Mouse (Mus musculus) neural tube, embryonic 13.5 days (tissue): ENCODE measurements around the gene Mmp14. TPM values are rescaled to one million over a fixed set of nuclear protein-coding genes. Genes with fewer than 3 reads are reported as not detected.

Experiments used
- ATAC-seq: fragments of 200-750 bp; cut with Nextera tagmentation; 2 replicates; pipeline ENCODE4 v1.8.0; 2017; ENCODE audit warnings: low read depth, mild to moderate bottlenecking, moderate TSS enrichment, moderate library complexity
- H3K27ac ChIP-seq: fragments of 300-500 bp; sonication (generic); replicated peaks from 2 replicates; pipeline ENCODE4 v1.5.1; 2015; ENCODE audit warnings: moderate library complexity, mild to moderate bottlenecking, inconsistent platforms
- H3K27me3 ChIP-seq: fragments of 300-500 bp; sonication (generic); 2 replicates; pipeline ENCODE4 v1.6.1; 2015; ENCODE audit warnings: mild to moderate bottlenecking, inconsistent platforms
- H3K36me3 ChIP-seq: fragments of 300-500 bp; sonication (generic); 2 replicates; pipeline ENCODE4 v1.6.1; 2015; ENCODE audit warnings: mild to moderate bottlenecking, inconsistent platforms
- H3K4me1 ChIP-seq: fragments of 300-500 bp; sonication (generic); replicated peaks from 2 replicates; pipeline ENCODE4 v1.6.1; 2015; ENCODE audit warnings: inconsistent platforms
- H3K4me2 ChIP-seq: fragments of 300-500 bp; sonication (generic); 2 replicates; pipeline ENCODE4 v1.6.1; 2015; ENCODE audit warnings: inconsistent platforms, mild to moderate bottlenecking, moderate library complexity
- H3K4me3 ChIP-seq: fragments of 300-500 bp; sonication (generic); 2 replicates; pipeline ENCODE4 v1.5.1; 2015; ENCODE audit warnings: mild to moderate bottlenecking, inconsistent platforms
- H3K9ac ChIP-seq: fragments of 300-500 bp; sonication (generic); 2 replicates; pipeline ENCODE4 v1.6.1; 2015; ENCODE audit warnings: moderate library complexity, mild to moderate bottlenecking, inconsistent platforms
- H3K9me3 ChIP-seq: fragments of 300-500 bp; sonication (generic); 2 replicates; pipeline ENCODE4 v1.6.1; 2016; ENCODE audit warnings: inconsistent platforms
- WGBS: fragments of 180-500 bp; shearing (Covaris S2); methylation state at CpG from one replicate; pipeline ENCODE4 v1.1.7; 2015; 5-methylcytosine and 5-hydroxymethylcytosine counted together
- polyA plus RNA-seq: library from polyadenylated mRNA; unstranded; fragments of >200 nt; fragmentation: Nextera tagmentation; extraction: Ambion mirVana; gene quantifications from 2 replicates; pipeline ENCODE4 v1.2.1, GENCODE M21; 2015

Mmp14 gene
- polyA plus RNA-seq, 1 experiment from 2014 or later = 52.7 TPM

DNA sequence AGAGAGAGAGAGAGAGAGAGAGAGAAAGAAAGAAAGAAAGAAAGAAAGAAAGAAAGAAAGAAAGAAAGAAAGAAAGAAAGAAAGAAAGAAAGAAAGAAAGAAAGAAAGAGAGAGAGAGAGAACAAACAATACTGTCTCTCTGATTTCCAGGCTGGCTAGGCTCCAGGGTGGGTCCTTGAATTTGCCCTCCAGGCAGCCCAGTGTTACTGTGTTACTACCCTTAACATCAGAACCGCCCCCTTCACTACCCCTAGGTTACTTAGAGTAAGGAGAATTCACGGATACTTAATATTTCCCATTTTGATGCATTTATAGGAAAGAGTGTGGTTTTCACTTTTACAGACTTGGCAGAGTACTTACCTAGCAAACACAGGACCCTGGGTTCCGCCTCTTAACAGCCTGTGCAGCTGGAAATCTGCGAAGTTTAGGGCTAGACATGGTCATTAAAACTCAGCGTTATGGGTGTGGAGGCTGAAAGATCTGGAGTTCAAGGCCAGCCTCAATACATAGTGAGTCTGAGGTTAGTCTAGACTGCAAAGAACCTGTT, 15.1 kb upstream of the Mmp14 start:
- WGBS = 23% methylated on average over 5 of the region's 5 CpGs
- ATAC-seq = no peak
- H3K9me3 ChIP-seq = no peaks in the 10 kb centered on the region
- H3K4me2 ChIP-seq = no peak overlapping the region
- H3K4me1 ChIP-seq = peaks cover 16% of the 10 kb centered on the region
- no peak overlapping the region for H3K4me3 ChIP-seq
- no peak overlapping the region for H3K9ac ChIP-seq
- H3K27me3 ChIP-seq = peaks cover 40% of the 10 kb centered on the region
- H3K27ac ChIP-seq = no peak overlapping the region
- no peaks in the 10 kb centered on the region for H3K36me3 ChIP-seq

- H3K9me3 ChIP-seq = no peaks in the 10 kb centered on the region
- H3K27me3 ChIP-seq = peaks cover 40% of the 10 kb centered on the region
- no peaks in the 10 kb centered on the region for H3K36me3 ChIP-seq
- no peak overlapping the region for H3K27ac ChIP-seq
- 64% methylated on average over 4 of the region's 4 CpGs for WGBS
- ATAC-seq = no peak
- H3K4me3 ChIP-seq = no peak overlapping the region
- no peak overlapping the region for H3K4me2 ChIP-seq
- peaks cover 16% of the 10 kb centered on the region for H3K4me1 ChIP-seq
- no peak overlapping the region for H3K9ac ChIP-seq
Measured at GRCm38 (mm10) chr14:54416830-54417229, 14.6 kb upstream of the Mmp14 start.

GRCm38 (mm10) chr14:54417623-54418081, 13.8 kb upstream of the Mmp14 start, which contains the start of gene Slc7a7:
Slc7a7 (minus strand) TSS chr14:54417780.
- H3K4me1 ChIP-seq = peaks cover 16% of the 10 kb centered on the region
- no peak within 1 kb of the TSS for H3K9ac ChIP-seq
- peak within 1 kb of the TSS; percentile 21 for H3K4me2 ChIP-seq
- no peaks in the 10 kb centered on the region for H3K36me3 ChIP-seq
- H3K4me3 ChIP-seq = no peak within 1 kb of the TSS
- no peaks in the 10 kb centered on the region for H3K9me3 ChIP-seq
- no peak within 1 kb of the TSS for H3K27ac ChIP-seq
- WGBS = 7% methylated on average over 19 of the region's 19 CpGs
- no peak for ATAC-seq
- peaks cover 40% of the 10 kb centered on the region for H3K27me3 ChIP-seq

GRCm38 (mm10) chr14:54421014-54421413, 10.4 kb upstream of the Mmp14 start:
- H3K27ac ChIP-seq = no peak overlapping the region
- no peak overlapping the region for H3K9ac ChIP-seq
- no peak overlapping the region for H3K4me2 ChIP-seq
- 92% methylated on average over 2 of the region's 2 CpGs for WGBS
- peaks cover 18% of the 10 kb centered on the region for H3K27me3 ChIP-seq
- H3K9me3 ChIP-seq = no peaks in the 10 kb centered on the region
- H3K4me3 ChIP-seq = no peak overlapping the region
- no peak for ATAC-seq
- peaks cover 12% of the 10 kb centered on the region for H3K4me1 ChIP-seq
- H3K36me3 ChIP-seq = no peaks in the 10 kb centered on the region

DNA sequence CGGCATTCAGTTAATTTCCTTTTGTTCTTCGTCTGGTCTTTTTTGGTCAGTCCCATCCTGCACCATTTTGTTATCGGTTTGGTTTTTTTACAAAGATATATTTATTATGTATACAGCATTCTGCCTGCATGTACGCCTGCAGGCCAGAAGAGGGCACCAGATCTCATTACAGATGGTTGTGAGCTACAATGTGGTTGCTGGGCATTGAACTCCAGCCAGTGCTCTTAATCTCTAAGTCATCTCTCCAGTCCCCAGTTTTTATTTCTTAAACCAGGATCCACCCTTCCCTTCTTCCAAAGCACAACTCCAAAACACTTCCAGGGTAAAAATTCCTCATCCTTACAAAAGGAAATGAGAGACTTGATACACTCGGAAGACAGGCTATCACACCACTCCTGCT, 8.0 kb upstream of the Mmp14 start:
- H3K4me1 ChIP-seq = peaks cover 22% of the 10 kb centered on the region
- H3K9me3 ChIP-seq = no peaks in the 10 kb centered on the region
- H3K36me3 ChIP-seq = no peaks in the 10 kb centered on the region
- no peak overlapping the region for H3K4me2 ChIP-seq
- no peak for ATAC-seq
- no peak overlapping the region for H3K9ac ChIP-seq
- no peak overlapping the region for H3K27ac ChIP-seq
- no peaks in the 10 kb centered on the region; the same call in 1 of the 2 replicates for H3K27me3 ChIP-seq
- WGBS = 64% methylated on average over 5 of the region's 5 CpGs
- H3K4me3 ChIP-seq = no peak overlapping the region

GRCm38 (mm10) chr14:54424634-54425033, 6.8 kb upstream of the Mmp14 start:
- 89% methylated on average over 1 of the region's 1 CpGs for WGBS
- Histone ChIP-seq H3K9ac (no peak overlapping the region), H3K27me3 (no peaks in the 10 kb centered on the region), H3K9me3 (no peaks in the 10 kb centered on the region), H3K27ac (no peak overlapping the region), H3K4me3 (no peak overlapping the region), H3K4me2 (no peak overlapping the region), H3K4me1 (peaks cover 33% of the 10 kb centered on the region), H3K36me3 (peaks cover 6% of the 10 kb centered on the region; the same call in 1 of the 2 replicates)
- no peak for ATAC-seq

DNA sequence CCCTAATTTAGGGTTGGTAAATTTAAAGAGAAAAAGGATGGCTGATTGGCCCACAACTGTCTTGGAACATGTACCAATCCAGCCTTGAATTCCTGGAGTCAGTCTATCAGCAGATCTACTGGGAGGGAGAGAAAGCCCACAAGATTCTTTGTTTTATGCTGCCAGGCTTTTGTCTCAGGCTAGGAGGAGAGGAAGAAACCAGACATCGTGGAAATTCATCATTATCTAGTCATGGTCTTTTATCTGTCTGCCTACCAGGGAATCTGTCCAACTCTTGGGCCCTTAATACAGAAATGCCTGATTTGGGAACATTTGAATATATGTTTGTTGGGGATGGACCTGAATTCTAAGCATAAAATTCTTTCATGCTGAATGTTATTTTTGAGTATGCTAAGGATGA, 5.9 kb upstream of the Mmp14 start:
- H3K27ac ChIP-seq = no peak overlapping the region
- H3K27me3 ChIP-seq = no peaks in the 10 kb centered on the region
- peaks cover 42% of the 10 kb centered on the region for H3K4me1 ChIP-seq
- peaks cover 11% of the 10 kb centered on the region; the same call in 1 of the 2 replicates for H3K36me3 ChIP-seq
- ATAC-seq = no peak
- H3K9ac ChIP-seq = no peak overlapping the region
- 81% methylated on average over 1 of the region's 1 CpGs for WGBS
- peak overlapping the region; percentile 58; the same call in 1 of the 2 replicates for H3K4me3 ChIP-seq
- H3K4me2 ChIP-seq = peak overlapping the region; percentile 68
- no peaks in the 10 kb centered on the region for H3K9me3 ChIP-seq

GRCm38 (mm10) chr14:54426003-54426688, 5.3 kb upstream of the Mmp14 start:
- 35% methylated on average over 14 of the region's 14 CpGs for WGBS
- Histone ChIP-seq H3K4me2 (peak overlapping the region; percentile 68), H3K4me3 (peak overlapping the region; percentile 58), H3K27me3 (peaks cover 3% of the 10 kb centered on the region), H3K9me3 (no peaks in the 10 kb centered on the region), H3K27ac (peak overlapping the region; percentile 93), H3K9ac (peak overlapping the region; percentile 79), H3K4me1 (peaks cover 48% of the 10 kb centered on the region), H3K36me3 (peaks cover 11% of the 10 kb centered on the region; the same call in 1 of the 2 replicates)
- peak; percentile 38 for ATAC-seq

- ATAC-seq = peak; percentile 83
- peaks cover 53% of the 10 kb centered on the region for H3K4me1 ChIP-seq
Measured at GRCm38 (mm10) chr14:54426689-54427398, 4.6 kb upstream of the Mmp14 start, which contains the start of gene Mrpl52. Mrpl52 (plus strand) TSS chr14:54426909.

GRCm38 (mm10) chr14:54427696-54428095, 3.7 kb upstream of the Mmp14 start:
- Histone ChIP-seq H3K27me3 (peaks cover 15% of the 10 kb centered on the region), H3K9ac (no peak overlapping the region), H3K4me2 (peak overlapping the region; percentile 68), H3K36me3 (peaks cover 11% of the 10 kb centered on the region; the same call in 1 of the 2 replicates), H3K27ac (no peak overlapping the region), H3K4me1 (peaks cover 62% of the 10 kb centered on the region), H3K9me3 (no peaks in the 10 kb centered on the region), H3K4me3 (peak overlapping the region; percentile 58)
- ATAC-seq = no peak
- WGBS = 94% methylated on average over 7 of the region's 7 CpGs

More at GRCm38 (mm10) chr14:54426689-54427398, 4.6 kb upstream of the Mmp14 start, which contains the start of gene Mrpl52:
- whole genome bisulfite sequencing = 0% methylated on average over 48 of the region's 48 CpGs
- peak within 1 kb of the TSS; percentile 79 for H3K9ac ChIP-seq
- peaks cover 7% of the 10 kb centered on the region for H3K27me3 ChIP-seq
- peak within 1 kb of the TSS; percentile 68 for H3K4me2 ChIP-seq
- H3K4me3 ChIP-seq = peak within 1 kb of the TSS; percentile 58
- peak within 1 kb of the TSS; percentile 93 for H3K27ac ChIP-seq
- peaks cover 11% of the 10 kb centered on the region; the same call in 1 of the 2 replicates for H3K36me3 ChIP-seq
- H3K9me3 ChIP-seq = no peaks in the 10 kb centered on the region

GRCm38 (mm10) chr14:54428421-54428820, 3.0 kb upstream of the Mmp14 start:
- Histone ChIP-seq H3K27me3 (peaks cover 22% of the 10 kb centered on the region), H3K9ac (no peak overlapping the region), H3K4me3 (no peak overlapping the region), H3K27ac (no peak overlapping the region), H3K9me3 (no peaks in the 10 kb centered on the region), H3K4me2 (no peak overlapping the region), H3K36me3 (peaks cover 11% of the 10 kb centered on the region; the same call in 1 of the 2 replicates), H3K4me1 (peaks cover 69% of the 10 kb centered on the region)
- ATAC-seq = no peak
- 90% methylated on average over 5 of the region's 5 CpGs for WGBS
